Mouse (Mus musculus) lung, postnatal 0 days (tissue): ENCODE data around the gene Intu.

Experiments
- CTCF ChIP-seq: IDR thresholded peaks from 2 replicates; pipeline ENCODE4 v1.5.1; 2016; ENCODE audit warnings: antibody characterized with exemption, mild to moderate bottlenecking
- EP300 ChIP-seq: IDR thresholded peaks from 2 replicates; pipeline ENCODE4 v1.6.1; 2016; ENCODE audit warnings: antibody characterized with exemption, mild to moderate bottlenecking, control low read depth

DNA sequence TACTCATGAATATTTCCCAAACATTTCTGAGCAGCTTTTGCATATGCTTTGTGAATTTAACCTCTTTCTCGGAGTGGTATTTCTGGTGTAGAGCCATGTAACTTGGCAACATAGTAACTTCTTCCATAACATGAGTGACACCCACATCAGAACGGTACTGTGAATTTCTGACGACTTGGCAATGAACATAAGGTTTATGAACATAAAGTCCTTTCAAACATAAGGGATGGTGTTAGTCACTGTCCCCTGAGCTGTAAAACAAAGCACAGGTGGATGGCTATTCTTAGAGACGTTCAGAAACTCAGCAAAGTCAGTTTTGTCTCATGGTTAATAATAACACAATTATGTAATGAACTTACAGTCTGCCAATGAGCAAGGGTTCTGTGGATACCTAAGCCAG lies 3.1 kb downstream of the Intu start:
- TF ChIP-seq EP300 (no peak), CTCF (no peak)
